ENCODE assay signal across 8 mouse cellular contexts in genomic region chr2:33558233-33558632, GRCm38 (mm10).
DNase-seq lines count a peak whose midpoint lies in the region; ATAC-seq lines count a peak whose summit lies in the region.

No protein-coding gene starts in this region.

- no peak overlapping the region for H3K4me3 ChIP-seq in forebrain, embryonic 14.5 days (ENCODE audit: low read depth, low read length)
- no peak overlapping the region for H3K4me3 ChIP-seq in limb, embryonic 15.5 days

- ATAC-seq in forebrain, embryonic 14.5 days: peak; percentile 72
- ATAC-seq in limb, embryonic 15.5 days (ENCODE audit: insufficient number of reproducible peaks, low FRiP score, low TSS enrichment, low read depth): no peak

- no peaks in the 10 kb centered on the region for H3K9me3 ChIP-seq in forebrain, embryonic 14.5 days (replicated peaks; ENCODE audit: control insufficient read depth, low read length)
- H3K9me3 ChIP-seq in limb, embryonic 15.5 days: no peaks in the 10 kb centered on the region

- peak; percentile 59 to 78 for DNase-seq in urinary bladder, adult 18-20 months (ENCODE audit: low spot score in 2 of 2)
- no peak for DNase-seq in urinary bladder, postnatal 10 days (ENCODE audit: low spot score)
- DNase-seq in c-Kit-positive CD71-positive TER-119-positive erythroid progenitor cells, embryonic 14.5 days (ENCODE audit: low spot score): peak; percentile 45
- peak; percentile 80 for DNase-seq in forebrain, embryonic 14.5 days (ENCODE audit: low spot score)
- DNase-seq in kidney, adult 9 months: peak; percentile 74
- DNase-seq in ovary, postnatal 14 days (ENCODE audit: low spot score): peak; percentile 72
- DNase-seq in urinary bladder, postnatal 14 days (ENCODE audit: low spot score): peak; percentile 77

- no peak overlapping the region for H3K27ac ChIP-seq in forebrain, embryonic 14.5 days (ENCODE audit: low read depth, low read length)
- H3K27ac ChIP-seq in limb, embryonic 15.5 days: 0 out of 2 replicates have a peak overlapping the region, but pooled peaks have one; percentile 5

- no peaks in the 10 kb centered on the region for H3K36me3 ChIP-seq in forebrain, embryonic 14.5 days (ENCODE audit: control insufficient read depth, insufficient read depth, low read length)
- no peaks in the 10 kb centered on the region for H3K36me3 ChIP-seq in limb, embryonic 15.5 days

- no peak overlapping the region for H3K9ac ChIP-seq in forebrain, embryonic 14.5 days (ENCODE audit: low read length)
- H3K9ac ChIP-seq in limb, embryonic 15.5 days: no peak overlapping the region

- WGBS in forebrain, embryonic 14.5 days: 6% methylated on average over 6 of the region's 6 CpGs
- 7% methylated on average over 6 of the region's 6 CpGs for WGBS in limb, embryonic 15.5 days

- no peak overlapping the region for H3K4me2 ChIP-seq in forebrain, embryonic 14.5 days (ENCODE audit: low read length)
- no peak overlapping the region for H3K4me2 ChIP-seq in limb, embryonic 15.5 days

- H3K4me1 ChIP-seq in forebrain, embryonic 14.5 days (ENCODE audit: control insufficient read depth, insufficient read depth, low read length): 0 out of 2 replicates have a peak, but pooled peaks cover 6% of the 10 kb centered on the region
- H3K4me1 ChIP-seq in limb, embryonic 15.5 days: peaks cover 31% of the 10 kb centered on the region

- H3K27me3 ChIP-seq in forebrain, embryonic 14.5 days (replicated peaks; ENCODE audit: control insufficient read depth, insufficient read depth, low read length): peaks cover 4% of the 10 kb centered on the region
- 0 out of 2 replicates have a peak, but pooled peaks cover 5% of the 10 kb centered on the region for H3K27me3 ChIP-seq in limb, embryonic 15.5 days
